Mouse (Mus musculus): ENCODE data around the gene Olfr10. TPM values are rescaled to one million over a fixed set of nuclear protein-coding genes. Genes with fewer than 3 reads are reported as not detected.

The Olfr10 gene
- not detected in 2 replicates for polyA plus RNA-seq (2016; fragmentation: Nextera tagmentation; extraction: Ambion mirVana)

DNA sequence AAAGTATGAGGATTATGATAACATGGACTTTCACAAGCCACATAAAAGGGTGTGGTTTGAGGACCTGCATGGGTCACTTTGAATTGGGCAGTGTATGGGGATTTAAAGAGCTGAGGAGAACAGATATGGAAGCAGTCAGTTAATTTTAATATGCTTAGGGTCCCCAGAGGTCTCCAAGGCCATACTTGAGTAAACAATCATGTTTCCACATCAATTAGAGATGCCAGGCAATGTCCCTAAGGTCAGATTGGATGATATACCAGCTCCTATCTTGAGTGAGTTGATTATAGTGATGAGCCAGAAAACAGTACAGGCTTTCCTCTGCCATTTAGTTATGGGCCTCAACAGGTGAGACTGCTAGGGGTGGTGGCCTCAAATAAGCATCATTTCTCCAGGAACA is at the start of gene Olfr10:
Gene Olfr10 (plus strand): TSS at position 301 of the 400 bp plus-strand sequence.
- Histone ChIP-seq H3K9ac (no peak within 1 kb of the TSS), H3K27ac (no peak within 1 kb of the TSS), H3K4me2 (replicated peaks) (no peak within 1 kb of the TSS), H3K4me1 (no peaks in the 10 kb centered on the region), H3K27me3 (replicated peaks) (no peaks in the 10 kb centered on the region), H3K4me3 (no peak within 1 kb of the TSS), H3K9me3 (no peaks in the 10 kb centered on the region), H3K36me3 (no peaks in the 10 kb centered on the region)
- no peak for ATAC-seq (ENCODE audit: low FRiP score, low read depth)

DNA sequence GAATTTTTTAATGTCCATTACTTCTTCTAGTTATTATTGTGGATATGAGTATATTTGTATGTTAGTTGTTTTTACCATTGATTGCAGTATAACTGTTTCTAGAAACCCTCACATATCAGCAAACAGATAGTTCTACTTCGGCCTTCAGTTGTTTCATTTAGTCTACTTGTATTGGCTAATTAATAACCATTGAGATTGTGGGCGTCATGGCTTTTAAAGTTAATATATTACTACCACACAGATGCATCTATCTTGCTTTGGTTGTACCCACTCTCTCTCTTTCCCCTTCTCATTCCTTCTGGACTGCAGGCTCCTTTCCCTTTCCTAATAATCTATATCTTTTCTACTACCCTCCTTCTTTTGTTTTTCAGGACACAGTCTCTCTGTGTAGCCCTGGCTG is 45.2 kb upstream of the Olfr10 start:
- no peak overlapping the region for H3K4me3 ChIP-seq
- H3K27ac ChIP-seq, result no peak overlapping the region
- H3K4me1 ChIP-seq, result no peaks in the 10 kb centered on the region
- peaks cover 31% of the 10 kb centered on the region for H3K36me3 ChIP-seq
- ATAC-seq (ENCODE audit: low FRiP score, low read depth), result no peak
- H3K4me2 ChIP-seq (replicated peaks), result no peak overlapping the region
- H3K27me3 ChIP-seq (replicated peaks), result no peaks in the 10 kb centered on the region
- no peaks in the 10 kb centered on the region for H3K9me3 ChIP-seq
- no peak overlapping the region for H3K9ac ChIP-seq
- WGBS, result 89% methylated on average over 2 of the region's 2 CpGs

DNA sequence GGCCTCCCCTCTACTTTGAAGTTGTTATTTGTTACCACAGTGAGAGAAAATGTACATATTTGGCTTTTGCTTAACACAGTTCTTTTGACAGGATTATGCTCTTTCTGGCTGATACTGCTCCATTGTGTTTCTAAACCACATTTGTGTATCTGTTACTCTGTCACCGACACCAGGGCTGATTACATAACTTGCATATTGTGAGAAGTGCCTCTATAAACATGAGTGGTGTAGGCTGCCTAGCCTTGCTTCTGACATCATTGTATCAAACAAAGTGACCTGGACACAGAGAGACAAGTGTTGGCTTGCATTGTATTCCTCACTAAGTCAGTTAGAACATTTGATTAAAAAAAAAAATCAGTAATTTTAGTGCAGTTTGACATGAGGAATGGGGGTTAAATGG is 44.7 kb upstream of the Olfr10 start:
- no peak overlapping the region for H3K4me3 ChIP-seq
- no peak overlapping the region for H3K27ac ChIP-seq
- ATAC-seq (ENCODE audit: low FRiP score, low read depth), result no peak
- no peaks in the 10 kb centered on the region for H3K9me3 ChIP-seq
- WGBS, result 90% methylated on average over 1 of the region's 1 CpGs
- H3K27me3 ChIP-seq (replicated peaks), result no peaks in the 10 kb centered on the region
- no peak overlapping the region for H3K4me2 ChIP-seq (replicated peaks)
- H3K4me1 ChIP-seq, result no peaks in the 10 kb centered on the region
- peaks cover 25% of the 10 kb centered on the region for H3K36me3 ChIP-seq
- H3K9ac ChIP-seq, result no peak overlapping the region

DNA sequence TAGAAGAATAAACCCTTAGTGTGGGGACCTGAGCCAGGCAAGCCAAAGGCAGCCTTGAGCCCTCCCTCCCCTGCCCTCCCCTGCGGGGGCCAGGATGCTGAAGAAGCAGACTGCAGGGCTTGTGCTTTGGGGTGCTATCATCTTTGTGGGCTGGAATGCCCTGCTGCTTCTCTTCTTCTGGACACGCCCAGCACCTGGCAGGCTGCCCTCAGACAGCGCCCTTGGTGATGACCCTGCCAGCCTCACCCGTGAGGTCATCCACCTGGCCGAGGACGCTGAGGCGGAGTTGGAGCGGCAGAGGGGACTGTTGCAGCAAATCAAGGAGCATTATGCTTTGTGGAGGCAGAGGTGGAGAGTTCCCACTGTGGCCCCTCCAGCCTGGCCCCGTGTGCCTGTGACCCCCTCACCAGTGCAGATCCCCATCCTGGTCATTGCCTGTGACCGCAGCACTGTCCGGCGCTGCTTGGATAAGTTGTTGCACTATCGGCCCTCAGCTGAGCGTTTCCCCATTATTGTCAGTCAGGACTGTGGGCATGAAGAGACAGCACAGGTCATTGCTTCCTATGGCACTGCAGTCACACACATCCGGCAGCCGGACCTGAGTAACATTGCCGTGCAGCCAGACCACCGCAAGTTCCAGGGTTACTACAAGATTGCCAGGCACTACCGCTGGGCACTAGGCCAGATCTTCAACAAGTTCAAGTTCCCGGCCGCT is 43.8 kb upstream of the Olfr10 start:
- Histone ChIP-seq H3K36me3 (peaks cover 23% of the 10 kb centered on the region), H3K27ac (no peak overlapping the region), H3K4me3 (no peak overlapping the region), H3K4me2 (replicated peaks) (no peak overlapping the region), H3K9ac (no peak overlapping the region), H3K27me3 (replicated peaks) (no peaks in the 10 kb centered on the region), H3K4me1 (no peaks in the 10 kb centered on the region), H3K9me3 (no peaks in the 10 kb centered on the region)
- 95% methylated on average over 21 of the region's 21 CpGs for WGBS
- no peak for ATAC-seq (ENCODE audit: low FRiP score, low read depth)

DNA sequence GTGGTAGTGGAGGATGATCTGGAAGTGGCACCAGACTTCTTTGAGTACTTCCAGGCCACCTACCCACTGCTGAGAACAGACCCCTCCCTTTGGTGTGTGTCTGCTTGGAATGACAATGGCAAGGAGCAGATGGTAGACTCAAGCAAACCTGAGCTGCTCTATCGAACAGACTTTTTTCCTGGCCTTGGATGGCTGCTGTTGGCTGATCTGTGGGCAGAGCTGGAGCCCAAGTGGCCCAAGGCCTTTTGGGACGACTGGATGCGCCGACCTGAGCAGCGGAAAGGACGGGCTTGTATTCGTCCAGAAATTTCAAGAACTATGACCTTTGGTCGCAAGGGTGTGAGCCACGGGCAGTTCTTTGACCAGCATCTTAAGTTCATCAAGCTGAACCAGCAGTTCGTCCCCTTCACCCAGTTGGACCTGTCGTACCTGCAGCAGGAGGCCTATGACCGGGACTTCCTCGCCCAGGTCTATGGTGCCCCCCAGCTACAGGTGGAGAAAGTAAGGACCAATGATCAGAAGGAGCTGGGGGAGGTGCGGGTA is 43.2 kb upstream of the Olfr10 start:
- H3K9me3 ChIP-seq, result no peaks in the 10 kb centered on the region

DNA sequence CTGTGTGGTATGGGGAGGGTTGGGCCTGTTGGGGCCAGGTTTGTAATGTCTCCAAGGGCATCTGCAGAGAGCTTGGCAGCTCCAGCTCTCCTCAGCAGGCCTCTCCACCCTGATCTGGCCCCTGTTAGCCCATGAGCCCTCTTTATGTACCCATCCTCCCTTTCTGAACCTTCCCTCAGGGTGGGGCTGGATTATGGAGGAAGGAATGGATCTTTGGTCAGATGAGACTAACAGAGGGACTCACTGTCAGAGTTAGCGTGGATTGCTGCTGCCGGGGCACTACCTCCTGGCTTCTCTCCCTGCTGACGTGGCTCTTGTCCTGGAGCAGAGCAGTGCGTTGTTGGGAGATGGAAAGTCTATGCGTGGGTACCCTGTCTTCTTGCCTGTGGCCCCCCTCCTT is 42.3 kb upstream of the Olfr10 start:
- 95% methylated on average over 5 of the region's 5 CpGs for WGBS
- no peak overlapping the region for H3K27ac ChIP-seq
- H3K27me3 ChIP-seq (replicated peaks), result no peaks in the 10 kb centered on the region
- 0 out of 2 replicates have a peak overlapping the region, but pooled peaks have one; percentile 26 for H3K9ac ChIP-seq
- H3K36me3 ChIP-seq, result peaks cover 23% of the 10 kb centered on the region
- no peak overlapping the region for H3K4me2 ChIP-seq (replicated peaks)
- ATAC-seq (ENCODE audit: low FRiP score, low read depth), result no peak
- H3K4me3 ChIP-seq, result no peak overlapping the region
- no peaks in the 10 kb centered on the region for H3K9me3 ChIP-seq
- no peaks in the 10 kb centered on the region for H3K4me1 ChIP-seq

More for the DNA sequence above, 43.2 kb upstream of the Olfr10 start:
- H3K9ac ChIP-seq, result no peak overlapping the region
- no peaks in the 10 kb centered on the region for H3K27me3 ChIP-seq (replicated peaks)
- no peak overlapping the region for H3K4me3 ChIP-seq
- no peak for ATAC-seq (ENCODE audit: low FRiP score, low read depth)
- H3K4me1 ChIP-seq, result no peaks in the 10 kb centered on the region
- WGBS, result 96% methylated on average over 14 of the region's 14 CpGs
- H3K27ac ChIP-seq, result no peak overlapping the region
- H3K4me2 ChIP-seq (replicated peaks), result no peak overlapping the region
- peaks cover 23% of the 10 kb centered on the region for H3K36me3 ChIP-seq

DNA sequence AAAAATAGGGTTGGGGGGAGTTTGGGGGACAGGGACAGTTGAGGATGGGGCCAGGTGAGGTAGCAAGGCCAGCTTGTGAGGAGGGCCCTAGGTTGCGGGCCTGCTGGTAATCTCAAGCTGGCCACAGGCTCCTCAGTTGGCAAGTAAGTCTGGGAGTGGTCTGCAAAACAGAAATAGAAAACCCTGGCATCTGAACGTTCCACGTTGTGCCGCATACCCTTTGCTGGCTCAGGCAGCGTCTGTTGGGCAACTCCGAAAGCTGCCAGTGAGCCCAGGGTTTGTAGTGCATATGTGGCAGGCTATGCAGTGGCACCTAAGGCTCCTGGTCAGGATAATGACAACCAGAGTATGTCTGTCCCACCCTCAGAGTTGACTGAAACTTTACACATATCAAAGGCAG is 41.4 kb upstream of the Olfr10 start:
- no peak overlapping the region for H3K4me2 ChIP-seq (replicated peaks)
- 97% methylated on average over 6 of the region's 6 CpGs for WGBS
- peaks cover 23% of the 10 kb centered on the region for H3K36me3 ChIP-seq
- no peak overlapping the region for H3K4me3 ChIP-seq
- no peaks in the 10 kb centered on the region for H3K9me3 ChIP-seq
- no peaks in the 10 kb centered on the region for H3K4me1 ChIP-seq
- H3K27ac ChIP-seq, result no peak overlapping the region
- ATAC-seq (ENCODE audit: low FRiP score, low read depth), result no peak
- H3K27me3 ChIP-seq (replicated peaks), result no peaks in the 10 kb centered on the region
- H3K9ac ChIP-seq, result no peak overlapping the region

DNA sequence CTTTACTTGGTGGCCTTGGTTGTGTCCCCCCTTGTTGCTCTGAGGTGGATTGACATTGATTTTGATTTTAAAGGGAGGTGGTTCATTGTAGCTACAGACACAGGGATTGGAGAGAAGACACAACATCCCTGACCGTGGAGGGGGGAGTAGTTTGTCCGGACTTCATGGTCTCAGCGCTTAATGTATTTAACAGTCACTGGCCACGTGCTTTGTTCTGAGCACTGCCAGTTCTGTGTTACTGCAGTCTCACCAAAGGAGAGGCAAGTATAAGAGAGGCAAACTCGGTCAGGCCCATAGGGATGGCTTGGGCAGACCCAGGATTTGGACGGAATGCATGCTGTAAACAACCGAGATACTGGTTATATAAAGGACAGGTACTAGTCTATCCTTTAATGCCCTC is 40.5 kb upstream of the Olfr10 start:
- H3K27ac ChIP-seq, result no peak overlapping the region
- H3K27me3 ChIP-seq (replicated peaks), result no peaks in the 10 kb centered on the region
- H3K4me1 ChIP-seq, result no peaks in the 10 kb centered on the region
- H3K9ac ChIP-seq, result no peak overlapping the region
- no peak overlapping the region for H3K4me3 ChIP-seq
- no peaks in the 10 kb centered on the region for H3K9me3 ChIP-seq
- 85% methylated on average over 7 of the region's 7 CpGs for WGBS
- no peak for ATAC-seq (ENCODE audit: low FRiP score, low read depth)
- H3K36me3 ChIP-seq, result peaks cover 23% of the 10 kb centered on the region
- H3K4me2 ChIP-seq (replicated peaks), result no peak overlapping the region

DNA sequence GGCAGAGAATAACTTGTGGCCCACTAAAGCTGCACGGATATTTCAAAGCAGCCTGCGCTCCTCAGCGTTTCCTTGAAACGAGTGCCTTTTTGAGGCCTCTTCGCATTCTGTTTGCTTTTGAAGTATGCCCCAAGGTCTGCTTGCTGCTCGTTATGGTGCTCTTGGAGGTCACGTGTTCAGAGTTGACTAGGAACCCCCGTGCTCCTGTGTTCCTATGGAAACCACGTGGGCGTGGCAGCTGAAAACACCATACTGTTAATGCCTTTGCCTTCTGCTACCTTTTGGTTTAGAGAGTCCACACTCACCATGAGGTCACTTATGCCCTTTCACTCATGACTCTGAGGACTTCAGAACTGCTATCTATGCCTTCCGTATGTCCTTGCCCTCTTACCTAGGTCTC is 39.9 kb upstream of the Olfr10 start:
- 85% methylated on average over 11 of the region's 11 CpGs for WGBS
- no peak overlapping the region for H3K4me2 ChIP-seq (replicated peaks)
- H3K36me3 ChIP-seq, result peaks cover 23% of the 10 kb centered on the region
- no peak overlapping the region for H3K9ac ChIP-seq
- H3K9me3 ChIP-seq, result no peaks in the 10 kb centered on the region
- ATAC-seq (ENCODE audit: low FRiP score, low read depth), result no peak
- H3K4me3 ChIP-seq, result no peak overlapping the region
- no peaks in the 10 kb centered on the region for H3K27me3 ChIP-seq (replicated peaks)
- H3K27ac ChIP-seq, result no peak overlapping the region
- no peaks in the 10 kb centered on the region for H3K4me1 ChIP-seq

DNA sequence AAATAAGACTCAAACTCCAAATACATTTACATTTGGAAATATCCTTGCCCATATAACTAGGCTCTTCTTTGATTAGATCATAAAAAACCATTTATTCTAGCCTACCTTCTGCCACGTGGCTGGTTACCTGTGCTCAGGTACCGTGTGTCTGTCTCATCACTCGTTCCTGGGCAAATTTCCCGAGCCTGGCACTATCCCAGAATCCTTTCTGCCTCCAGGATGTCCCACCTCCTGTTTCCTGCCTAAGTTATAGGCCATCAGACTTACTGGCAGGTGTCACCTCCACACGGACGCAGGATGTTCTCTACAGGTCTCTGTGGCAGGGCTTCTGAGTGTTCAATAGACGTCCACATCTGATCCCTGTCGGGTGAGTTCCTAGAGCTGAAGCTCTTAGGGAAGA is 39.4 kb upstream of the Olfr10 start:
- Histone ChIP-seq H3K4me3 (no peak overlapping the region), H3K27me3 (replicated peaks) (no peaks in the 10 kb centered on the region), H3K4me2 (replicated peaks) (no peak overlapping the region), H3K9me3 (no peaks in the 10 kb centered on the region), H3K4me1 (no peaks in the 10 kb centered on the region), H3K36me3 (peaks cover 23% of the 10 kb centered on the region), H3K27ac (no peak overlapping the region), H3K9ac (no peak overlapping the region)
- ATAC-seq (ENCODE audit: low FRiP score, low read depth), result no peak
- 85% methylated on average over 8 of the region's 8 CpGs for WGBS

DNA sequence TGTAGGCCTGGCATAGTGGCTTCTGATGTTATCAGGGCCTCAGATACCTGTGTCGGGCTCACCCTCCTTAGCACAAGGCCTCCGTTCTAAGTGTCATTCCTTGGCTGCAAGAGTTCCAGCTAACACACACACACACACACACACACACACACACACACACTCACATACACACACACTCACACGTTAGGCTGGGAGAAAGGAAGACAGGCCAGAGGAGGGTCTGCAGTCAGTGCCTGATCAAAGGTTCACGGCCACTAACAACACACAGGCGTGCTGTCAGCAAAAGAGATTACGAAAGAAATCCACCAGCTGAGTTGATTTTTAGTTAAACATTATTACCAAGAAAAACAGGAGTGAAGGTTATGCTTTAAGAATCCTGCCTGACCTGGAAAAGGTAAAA is 37.9 kb upstream of the Olfr10 start:
- Histone ChIP-seq H3K4me2 (replicated peaks) (no peak overlapping the region), H3K9me3 (no peaks in the 10 kb centered on the region), H3K36me3 (peaks cover 8% of the 10 kb centered on the region), H3K27me3 (replicated peaks) (no peaks in the 10 kb centered on the region), H3K4me1 (no peaks in the 10 kb centered on the region), H3K9ac (no peak overlapping the region), H3K4me3 (no peak overlapping the region), H3K27ac (no peak overlapping the region)
- 88% methylated on average over 6 of the region's 6 CpGs for WGBS
- ATAC-seq (ENCODE audit: low FRiP score, low read depth), result no peak

DNA sequence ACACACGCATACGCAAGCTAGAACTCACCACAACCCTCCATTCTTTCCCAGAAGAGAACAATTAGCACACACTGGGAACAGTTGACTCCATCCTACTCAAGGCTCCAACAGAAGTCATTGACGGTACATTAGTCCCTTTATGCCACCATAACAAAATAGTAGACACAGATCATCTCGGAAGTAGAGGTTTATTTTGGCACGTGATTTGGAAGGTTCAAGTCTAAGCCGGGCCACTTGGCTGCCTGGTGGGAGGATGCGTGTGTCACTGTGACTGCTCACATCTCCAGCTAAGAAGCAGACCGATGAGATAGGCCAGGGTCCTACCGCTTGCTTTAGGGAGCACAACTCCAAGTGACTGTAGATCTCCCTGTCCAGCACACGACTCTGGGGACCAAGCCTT is 37.2 kb upstream of the Olfr10 start:
- no peak overlapping the region for H3K4me2 ChIP-seq (replicated peaks)
- H3K4me1 ChIP-seq, result no peaks in the 10 kb centered on the region
- H3K9ac ChIP-seq, result no peak overlapping the region
- no peak overlapping the region for H3K27ac ChIP-seq
- H3K4me3 ChIP-seq, result no peak overlapping the region
- no peaks in the 10 kb centered on the region for H3K9me3 ChIP-seq
- H3K27me3 ChIP-seq (replicated peaks), result no peaks in the 10 kb centered on the region
- 87% methylated on average over 10 of the region's 10 CpGs for WGBS
- ATAC-seq (ENCODE audit: low FRiP score, low read depth), result no peak
- 0 out of 2 replicates have a peak, but pooled peaks cover 3% of the 10 kb centered on the region for H3K36me3 ChIP-seq

DNA sequence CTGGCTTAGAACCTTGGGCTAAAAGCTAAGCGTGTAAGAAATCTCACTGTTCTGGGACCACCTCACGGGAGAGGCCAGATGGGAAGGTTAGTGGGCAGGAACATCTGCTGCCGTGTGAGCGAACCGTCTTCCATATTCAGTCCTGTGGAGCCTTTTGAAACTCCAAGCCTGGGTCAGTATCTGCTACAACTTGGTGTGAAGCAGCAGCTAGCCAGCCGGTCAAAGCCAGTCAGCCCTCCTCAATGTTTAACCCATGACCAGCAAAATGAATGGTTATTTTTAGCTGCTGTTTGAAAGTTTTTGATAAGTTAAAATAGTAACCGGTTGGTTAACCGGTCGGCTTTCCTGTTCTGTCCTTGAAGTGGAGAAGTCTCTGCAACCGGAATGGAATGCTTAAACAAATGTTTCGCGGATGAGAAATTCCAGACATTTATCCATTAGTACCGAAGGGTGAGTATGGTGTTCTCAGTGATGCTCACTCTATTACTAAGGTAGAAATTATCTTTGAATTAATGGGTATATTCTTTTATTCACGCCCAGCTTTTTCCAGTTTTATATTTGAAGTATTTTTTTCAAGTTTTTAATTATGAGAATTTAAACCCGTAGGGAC is 36.5 kb upstream of the Olfr10 start:
- Histone ChIP-seq H3K4me3 (no peak overlapping the region), H3K9me3 (no peaks in the 10 kb centered on the region), H3K4me1 (no peaks in the 10 kb centered on the region), H3K27ac (no peak overlapping the region), H3K36me3 (no peaks in the 10 kb centered on the region), H3K4me2 (replicated peaks) (no peak overlapping the region), H3K9ac (no peak overlapping the region), H3K27me3 (replicated peaks) (no peaks in the 10 kb centered on the region)
- ATAC-seq (ENCODE audit: low FRiP score, low read depth), result no peak
- 83% methylated on average over 15 of the region's 15 CpGs for WGBS
